Mouse (Mus musculus): ENCODE measurements around the gene Arid4a. TPM values are rescaled to one million over a fixed set of nuclear protein-coding genes. Genes with fewer than 3 reads are reported as not detected.

Arid4a gene
- polyA plus RNA-seq (2015; fragmentation: Nextera tagmentation; extraction: Ambion mirVana): 23.7 and 27.0 TPM in 2 replicates

GRCm38 (mm10) chr12:71015363-71016210, at the start of gene Arid4a:
TSS of gene Arid4a (plus strand) at chr12:71015990.

GRCm38 (mm10) chr12:70974441-70975266, 41.1 kb upstream of the Arid4a start, which contains the start of gene Psma3:
TSS of gene Psma3 (plus strand) at chr12:70974621.

GRCm38 (mm10) chr12:71111331-71111730, 95.5 kb downstream of the Arid4a start, which contains the start of gene Tomm20l:
TSS of gene Tomm20l (plus strand) at chr12:71111428.

GRCm38 (mm10) chr12:71136130-71136973, 120.6 kb downstream of the Arid4a start, which contains the start of the genes Timm9 and 2700049A03Rik:
TSS of gene Timm9 (minus strand) at chr12:71136684.
TSS of gene 2700049A03Rik (plus strand) at chr12:71136848.

Other genes starting within 250 kb of the Arid4a start
- gene Frmd6, start 190.5 kb upstream of the Arid4a start, polyA plus RNA-seq (2015; fragmentation: Nextera tagmentation; extraction: Ambion mirVana): 18.5 and 19.7 TPM in 2 replicates
- 232 and 257 TPM in 2 replicates for gene Actr10, start 78.1 kb upstream of the Arid4a start, polyA plus RNA-seq (2015; fragmentation: Nextera tagmentation; extraction: Ambion mirVana)
- gene Psma3, start 41.4 kb upstream of the Arid4a start, polyA plus RNA-seq (2015; fragmentation: Nextera tagmentation; extraction: Ambion mirVana): 644 and 652 TPM in 2 replicates
- not detected in 2 replicates for gene Tomm20l, start 95.4 kb downstream of the Arid4a start, polyA plus RNA-seq (2015; fragmentation: Nextera tagmentation; extraction: Ambion mirVana)
- 49.6 and 52.4 TPM in 2 replicates for gene Timm9, start 120.7 kb downstream of the Arid4a start, polyA plus RNA-seq (2015; fragmentation: Nextera tagmentation; extraction: Ambion mirVana)
- 3.7 and 4.1 TPM in 2 replicates for gene 2700049A03Rik, start 120.9 kb downstream of the Arid4a start, polyA plus RNA-seq (2015; fragmentation: Nextera tagmentation; extraction: Ambion mirVana)